Mouse (Mus musculus): ENCODE results near the gene Boll.

The Boll gene

DNA sequence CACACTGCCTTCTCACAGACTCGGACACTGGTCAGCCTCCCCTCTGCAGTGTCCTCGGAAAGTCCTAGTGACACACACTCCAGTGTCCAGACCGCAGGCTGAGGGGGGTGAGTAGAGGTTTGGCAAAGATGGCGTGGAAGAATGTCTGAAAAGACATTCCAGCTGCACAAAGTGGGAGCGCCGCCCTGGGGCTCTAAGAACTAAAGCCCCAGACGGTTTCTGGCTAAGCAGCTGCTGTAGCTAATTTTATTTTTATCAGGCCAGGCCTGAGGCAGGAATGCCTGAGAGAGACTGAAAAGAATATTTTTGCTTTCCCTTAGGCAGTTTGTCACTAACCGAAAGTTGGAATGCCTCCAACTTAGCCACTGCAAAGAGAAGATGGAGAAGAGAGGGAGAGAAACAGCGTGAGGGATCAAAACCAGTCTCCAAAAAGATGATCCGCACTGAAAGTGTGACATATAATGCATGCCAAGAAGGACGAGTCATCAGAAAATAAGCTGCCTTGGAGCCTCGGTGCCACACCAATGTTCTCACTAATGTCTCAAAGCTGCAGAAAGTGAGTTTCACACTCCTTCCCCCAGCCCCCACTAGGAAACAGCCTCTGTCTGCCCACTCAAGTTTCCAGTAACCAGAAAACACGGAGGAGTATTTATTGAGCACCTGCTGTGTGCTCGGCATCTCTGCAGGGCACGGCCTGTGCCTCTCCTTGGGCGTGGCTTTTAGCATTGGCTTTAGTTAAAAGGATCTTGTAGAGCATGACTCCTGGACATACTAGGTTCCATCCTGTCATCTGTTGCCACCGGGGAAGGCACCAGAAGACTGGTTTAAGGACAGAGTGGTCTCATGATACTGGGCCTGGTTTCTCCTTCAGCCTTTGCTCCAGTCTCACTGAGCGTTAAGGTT is 161.2 kb downstream of the Boll start:
- peak; percentile 9 for DNase-seq

DNA sequence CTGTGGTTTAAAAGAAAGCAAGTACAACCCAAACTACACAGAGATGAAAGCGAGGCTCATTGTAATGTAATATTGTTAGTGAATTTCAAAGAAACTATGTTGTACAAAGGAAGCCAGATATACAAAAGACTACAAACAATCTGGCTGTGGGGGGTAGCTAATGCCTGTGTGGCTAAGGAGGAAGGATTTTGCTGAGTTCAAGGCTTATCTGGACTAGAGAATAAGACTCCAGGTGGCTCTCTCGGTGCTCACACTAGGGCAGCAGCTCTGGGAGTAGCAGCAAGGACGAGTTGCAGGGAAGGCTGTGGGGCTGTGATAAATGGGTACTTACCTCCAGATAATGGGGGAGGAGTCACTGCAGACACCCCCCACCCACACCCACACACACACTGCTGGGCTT is 164.6 kb downstream of the Boll start:
- no peak for DNase-seq

All from cerebellum, adult 9-10 months (tissue).